Mouse (Mus musculus): ENCODE measurements around the gene Rplp0.

Rplp0 gene

DNA sequence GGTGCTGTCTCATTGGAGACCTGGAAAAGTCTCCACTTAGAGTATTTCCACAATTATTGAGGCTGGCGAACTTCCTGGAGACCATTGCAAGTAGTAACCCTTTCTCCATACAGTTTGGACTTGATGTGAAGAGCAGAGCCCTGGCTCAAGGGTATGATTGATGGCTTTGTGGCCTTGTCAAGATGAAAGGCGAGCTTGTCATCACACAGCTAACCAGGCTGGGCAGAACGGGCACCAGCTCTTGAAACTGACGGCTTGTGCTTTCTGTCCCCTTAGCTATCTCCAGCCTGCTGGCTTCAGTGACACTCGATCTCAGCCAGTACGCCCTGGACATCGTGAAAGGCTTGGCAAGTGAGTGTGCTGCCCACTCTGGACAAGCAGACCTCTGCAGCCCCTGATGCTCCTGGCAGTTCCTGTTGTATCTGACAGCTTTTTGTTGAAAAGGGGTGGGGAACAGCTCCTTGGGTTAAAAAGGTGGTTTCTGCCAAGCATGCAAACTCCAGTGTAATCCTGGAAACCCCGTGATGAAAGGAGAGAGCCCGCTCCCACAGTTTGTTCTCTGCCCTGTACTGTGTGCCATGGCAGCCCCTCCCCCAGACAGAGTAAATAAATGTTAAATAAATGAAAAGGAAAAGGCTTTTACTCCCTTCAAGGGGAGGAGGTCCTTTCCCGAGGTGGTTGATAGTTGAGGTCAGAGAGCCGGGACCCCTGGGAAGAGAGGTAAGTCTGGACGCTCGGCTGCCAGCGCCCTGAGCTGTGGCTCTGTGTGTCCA, 21.1 kb downstream of the Rplp0 start:
- DNase-seq (ENCODE audit: low read depth, low spot score), result no peak

DNA sequence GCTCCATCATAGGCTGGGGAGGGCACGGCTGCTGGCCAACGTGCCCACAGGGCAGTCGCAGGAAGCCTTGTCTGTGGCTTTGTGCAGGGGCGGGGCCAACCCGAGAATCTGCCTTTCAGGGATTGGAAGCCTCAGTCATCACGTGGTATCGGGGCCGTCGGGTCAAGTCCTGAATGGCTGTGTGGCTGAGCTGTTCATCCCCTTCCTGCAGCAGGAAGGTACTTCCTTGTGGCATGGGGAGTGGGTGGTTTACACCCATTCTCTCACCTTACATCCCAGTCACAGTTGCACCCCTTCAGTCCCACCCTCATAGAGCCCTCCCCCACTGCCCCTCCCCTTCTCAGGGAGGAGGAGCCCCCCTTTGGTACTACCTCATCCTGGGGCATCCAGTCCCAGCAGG, 22.4 kb downstream of the Rplp0 start:
- DNase-seq (ENCODE audit: low read depth, low spot score), result no peak

DNA sequence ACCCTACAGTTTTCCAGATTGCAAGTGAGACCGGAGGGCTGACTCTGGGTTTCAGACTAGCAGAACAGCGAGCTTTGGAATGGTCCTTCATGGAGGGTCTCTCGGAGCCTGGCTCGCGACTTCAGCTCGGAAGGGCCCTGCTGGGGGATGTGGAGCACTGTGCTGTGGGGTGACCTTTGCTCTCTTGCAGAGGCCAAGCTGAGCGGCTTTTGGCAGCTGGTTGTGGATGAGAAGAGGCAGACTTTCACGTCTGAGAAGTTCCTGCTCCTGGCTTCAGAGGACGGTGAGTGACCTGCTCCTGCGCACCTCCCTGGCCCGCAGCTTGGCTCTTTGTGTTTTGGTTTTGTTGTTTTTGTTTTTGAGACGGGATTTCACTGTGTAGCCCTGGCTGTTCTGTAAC, 26.3 kb downstream of the Rplp0 start:
- DNase-seq (ENCODE audit: low read depth, low spot score), result no peak

DNA sequence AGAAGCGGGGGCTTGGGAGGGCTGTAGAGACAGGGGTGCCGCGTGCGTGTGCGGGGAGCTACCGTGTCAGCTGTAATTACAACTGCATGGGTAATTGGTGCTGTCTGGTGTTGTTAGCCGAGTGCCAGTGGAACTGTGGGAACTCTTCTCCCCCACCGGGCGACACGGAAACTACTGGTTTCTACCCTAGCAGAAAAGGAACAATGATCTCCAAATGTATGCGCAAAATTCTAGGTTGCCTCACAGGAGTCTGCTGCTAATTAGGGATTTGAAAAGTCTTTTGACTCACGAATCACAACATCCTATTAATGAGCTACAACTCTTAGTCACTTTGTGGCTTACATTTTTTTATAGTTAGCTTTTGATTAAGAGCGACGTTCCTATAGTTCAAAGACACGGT, 26.9 kb downstream of the Rplp0 start:
- no peak for DNase-seq (ENCODE audit: low read depth, low spot score)

DNA sequence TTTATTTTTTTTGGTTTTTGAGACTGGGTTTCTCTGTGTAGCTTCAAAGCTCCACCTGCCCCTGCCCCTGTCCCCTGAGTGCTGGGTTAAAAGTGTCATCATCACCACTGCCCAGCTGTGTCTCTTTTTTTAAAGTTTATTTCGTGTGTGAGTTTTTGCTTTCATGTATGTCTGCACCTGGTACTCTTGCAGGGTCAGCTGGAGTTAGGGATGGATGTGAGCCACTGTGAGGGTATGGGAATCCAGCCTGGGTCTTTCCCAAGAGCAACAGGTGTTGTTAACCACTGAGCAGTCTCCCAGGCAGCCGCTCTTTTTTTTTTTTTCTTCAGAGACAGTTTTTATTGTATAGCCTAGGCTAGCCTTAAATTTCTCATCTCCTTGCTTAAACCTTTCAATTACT, 27.5 kb downstream of the Rplp0 start:
- DNase-seq (ENCODE audit: low read depth, low spot score), result peak; percentile 69

DNA sequence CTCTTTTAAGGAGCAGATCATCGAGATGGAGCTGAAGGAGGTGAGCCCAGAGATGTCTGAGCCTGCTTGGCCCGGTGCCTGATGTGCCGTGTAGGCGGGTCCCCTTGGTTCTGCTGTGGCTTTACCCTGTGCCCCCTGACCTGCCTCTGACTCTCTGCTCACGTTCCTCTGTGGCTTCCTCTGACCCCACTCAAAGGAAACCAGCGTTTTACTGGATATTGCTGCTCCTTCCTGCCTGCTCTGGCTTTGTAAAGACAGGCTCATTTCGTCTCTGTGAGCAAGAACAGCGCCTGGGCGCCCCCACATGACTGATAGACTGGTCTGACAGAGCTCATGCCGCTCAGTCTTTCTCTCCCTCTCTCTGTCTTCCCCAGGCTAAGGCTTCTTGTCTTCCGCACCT, 31.8 kb downstream of the Rplp0 start:
- no peak for DNase-seq (ENCODE audit: low read depth, low spot score)

DNA sequence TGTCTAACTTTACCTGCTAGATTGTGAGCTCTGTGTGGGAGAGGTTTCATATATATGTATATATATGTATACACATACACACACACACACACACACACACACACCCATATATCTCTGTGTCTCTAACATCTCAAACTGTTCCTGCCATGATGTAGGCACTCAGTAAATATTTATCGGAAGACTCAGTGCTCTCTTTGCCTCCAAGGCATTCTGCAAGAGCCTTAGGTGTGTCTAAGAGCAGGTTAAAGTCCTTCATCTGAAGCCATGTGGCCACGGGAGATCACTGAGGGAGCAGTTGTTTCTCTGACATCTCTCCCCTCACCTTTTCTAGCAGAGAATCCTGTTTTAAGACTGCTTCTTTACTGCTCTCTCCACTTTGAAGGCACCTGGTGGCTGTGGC, 32.2 kb downstream of the Rplp0 start:
- DNase-seq (ENCODE audit: low read depth, low spot score), result no peak

DNA sequence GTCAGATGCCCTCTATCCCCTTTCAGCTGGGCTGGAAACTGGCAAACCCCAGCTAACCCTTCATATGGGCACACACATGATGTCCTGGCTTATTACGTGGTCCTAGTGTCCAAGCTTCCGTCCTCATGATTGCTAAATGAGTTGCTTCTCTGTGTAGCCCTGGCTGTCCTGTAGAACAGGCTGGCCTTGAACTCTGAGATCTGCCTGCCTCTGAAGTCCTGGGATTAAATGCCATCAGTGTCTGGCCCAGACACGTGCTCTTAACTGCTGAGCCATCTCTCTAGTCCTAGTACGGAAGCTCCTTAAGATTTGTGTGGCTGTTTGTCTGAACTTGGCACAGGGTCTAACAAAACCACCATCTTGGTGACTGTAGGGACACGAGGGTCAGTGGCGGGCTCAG, 44.3 kb downstream of the Rplp0 start:
- no peak for DNase-seq (ENCODE audit: low read depth, low spot score)

DNA sequence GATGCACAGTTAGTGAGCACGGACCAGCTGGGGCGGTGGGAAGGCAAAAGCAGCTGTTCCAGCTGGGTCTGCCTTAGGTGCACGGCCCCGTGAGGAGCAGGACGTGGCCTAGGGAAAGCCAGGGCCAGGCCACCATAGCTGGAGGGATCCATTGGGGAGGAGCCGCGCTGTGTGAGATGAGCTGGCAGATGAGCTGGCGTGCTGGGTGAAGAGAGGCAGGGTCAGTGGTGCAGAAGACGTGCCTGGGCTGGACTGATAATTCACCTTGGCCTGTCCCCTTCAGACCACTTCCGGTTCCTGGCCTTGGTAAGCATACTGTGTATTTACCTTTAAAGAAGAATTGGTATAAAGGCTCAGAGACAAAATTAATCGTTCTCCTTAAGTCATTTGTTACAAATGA, 52.3 kb downstream of the Rplp0 start:
- DNase-seq (ENCODE audit: low read depth, low spot score), result no peak

Measured in A20 (cell line).